Mouse (Mus musculus) kidney, adult 8-10 months (tissue): ENCODE measurements around the gene Inha.

ENCODE experiments used
- DNase-seq, 2 experiments: peaks; one replicate each; pipeline ENCODE4 v3.0.0; 2022

Gene Inha

DNA sequence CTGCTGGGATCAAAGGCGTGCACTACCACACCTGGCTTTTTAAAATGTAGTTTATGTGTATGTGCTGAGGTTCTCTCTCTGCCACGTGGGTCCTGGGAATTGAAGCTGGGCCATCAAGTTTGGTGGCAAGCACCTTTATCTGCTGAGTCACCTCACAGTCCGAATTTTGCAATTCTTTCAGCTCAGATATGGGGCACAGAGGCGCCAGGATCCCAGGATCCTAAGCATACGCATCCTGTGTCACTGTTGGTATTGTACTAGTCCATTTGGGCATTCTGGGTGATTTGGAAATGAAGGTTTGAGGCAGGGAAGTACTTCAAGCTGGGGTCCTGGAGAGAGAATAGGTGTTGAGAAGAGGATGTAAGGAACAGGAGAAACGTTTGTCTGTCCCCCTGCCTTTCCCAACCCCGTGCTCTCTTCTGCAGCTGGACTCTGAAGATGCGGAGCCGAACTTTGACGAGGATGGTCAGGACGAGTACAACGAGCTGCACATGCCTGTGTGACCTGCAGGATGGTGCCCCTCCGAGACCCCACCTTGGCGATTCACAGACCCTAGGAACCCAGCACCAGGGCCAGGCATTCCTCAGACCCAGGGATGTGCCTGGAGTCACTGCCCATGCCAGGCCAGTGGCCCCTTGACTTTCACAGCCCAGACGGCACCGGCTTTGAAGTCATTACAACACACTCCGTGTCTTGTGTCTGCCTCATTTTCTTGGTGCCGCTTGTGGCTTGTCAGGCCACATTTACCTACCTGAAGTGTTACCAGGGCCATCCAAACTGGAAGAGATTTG is 51.7 kb downstream of the Inha start:
- DNase-seq, result no peak

DNA sequence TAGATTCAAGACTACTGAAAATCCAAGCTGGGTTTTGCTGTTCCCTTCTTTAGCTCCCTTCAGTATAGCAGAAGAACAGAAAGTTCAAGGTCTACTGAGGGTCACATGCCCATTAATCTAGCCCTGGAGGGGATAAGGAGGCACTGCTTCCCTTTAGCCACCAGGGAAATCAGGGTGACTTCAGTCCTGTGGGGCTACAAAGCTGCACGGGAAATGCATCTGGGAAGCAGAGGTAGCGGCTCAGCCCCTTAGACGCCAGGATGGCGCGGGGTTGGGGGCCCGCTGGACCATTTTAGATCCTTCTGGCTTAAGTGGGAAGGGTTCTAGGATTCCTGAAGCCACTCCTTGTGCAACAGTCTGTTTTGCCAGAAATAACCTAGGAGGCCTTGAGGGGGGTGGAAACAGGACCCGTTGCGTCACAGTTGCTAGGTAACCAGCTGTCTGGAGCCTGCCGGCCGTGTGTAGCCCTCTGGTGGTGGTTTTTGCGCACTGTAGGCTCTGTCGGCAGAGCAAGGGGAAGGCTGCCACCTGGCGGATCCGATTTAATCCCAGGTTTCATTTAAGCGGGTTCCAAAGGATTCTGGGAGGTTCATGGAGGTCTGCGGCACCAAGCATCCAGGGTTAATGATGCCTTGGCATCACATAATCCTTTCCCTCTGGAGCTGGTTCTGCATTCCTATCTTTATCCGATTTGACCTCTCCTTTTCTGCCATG is 52.5 kb downstream of the Inha start:
- DNase-seq, result peak; percentile 90 to 95
